Mouse (Mus musculus): ENCODE results near the gene Napa. TPM values are rescaled to one million over a fixed set of nuclear protein-coding genes. Genes with fewer than 3 reads are reported as not detected.

The Napa gene
- 186 and 216 TPM in 2 replicates for polyA plus RNA-seq (2016; fragmentation: Nextera tagmentation; extraction: Ambion mirVana)

DNA sequence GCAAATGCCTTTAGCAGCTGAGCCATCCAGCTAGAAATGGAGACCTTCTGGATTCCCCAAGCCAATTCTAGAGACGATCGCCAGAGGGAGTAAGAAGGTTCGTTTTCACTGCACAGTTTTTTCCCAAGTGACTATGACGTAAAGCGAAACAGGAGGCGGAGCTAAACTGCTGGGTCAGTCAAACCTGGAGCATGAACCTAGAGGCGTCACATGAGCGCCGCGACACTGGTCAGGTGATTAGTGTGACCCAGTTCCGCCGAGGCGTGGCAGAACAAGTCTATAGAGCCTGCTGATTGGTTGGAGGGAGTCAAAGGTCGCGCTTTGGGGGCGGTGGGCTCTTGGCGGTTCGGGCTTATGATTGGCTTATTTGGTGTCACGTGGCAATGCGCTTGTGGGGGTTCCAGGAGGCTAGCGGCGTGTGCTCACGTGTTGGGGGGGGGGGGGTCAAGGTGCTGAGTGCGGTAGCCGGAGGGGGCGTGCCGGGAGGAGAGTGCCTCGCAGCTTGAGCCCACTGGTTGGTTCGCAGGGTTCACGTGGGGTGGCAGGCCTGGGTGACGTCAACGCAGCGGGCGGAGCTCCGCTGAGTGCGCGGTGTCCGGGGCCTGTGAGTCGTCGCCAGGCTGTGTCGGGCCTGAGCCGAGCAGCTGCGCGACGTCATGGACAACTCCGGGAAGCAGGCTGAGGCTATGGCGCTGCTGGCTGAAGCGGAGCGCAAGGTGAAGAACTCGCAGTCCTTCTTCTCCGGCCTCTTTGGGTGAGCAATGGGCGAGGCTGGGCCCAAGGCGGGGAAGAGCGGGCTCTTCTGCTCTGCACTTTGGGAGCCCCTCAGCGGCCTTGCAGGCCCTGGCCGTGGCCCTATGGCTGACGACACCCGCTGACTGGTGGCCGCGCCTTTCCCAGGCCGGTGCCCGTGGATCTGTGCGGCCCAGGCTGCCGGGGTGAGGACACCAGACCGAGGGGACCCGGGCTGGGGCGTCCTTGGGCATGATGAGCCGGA is at the start of gene Napa:
Gene Napa, plus strand, starts transcription at position 438 of the 997 bp plus-strand sequence.
- ATAC-seq (ENCODE audit: low FRiP score, low read depth), result peak; percentile 98
- Histone ChIP-seq H3K4me1 (peaks cover 29% of the 10 kb centered on the region), H3K27me3 (replicated peaks) (no peaks in the 10 kb centered on the region), H3K4me3 (peak within 1 kb of the TSS; percentile 92), H3K27ac (peak within 1 kb of the TSS; percentile 79), H3K4me2 (replicated peaks) (peak within 1 kb of the TSS; percentile 98), H3K9ac (peak within 1 kb of the TSS; percentile 97), H3K36me3 (peaks cover 9% of the 10 kb centered on the region), H3K9me3 (no peaks in the 10 kb centered on the region)
- under 1% methylated on average over 68 of the region's 68 CpGs for WGBS

- no peak for ATAC-seq (ENCODE audit: low FRiP score, low read depth)
- H3K4me1 ChIP-seq, result peaks cover 40% of the 10 kb centered on the region
Observed at GRCm38 (mm10) chr7:16048675-16049575, 49.3 kb upstream of the Napa start.

DNA sequence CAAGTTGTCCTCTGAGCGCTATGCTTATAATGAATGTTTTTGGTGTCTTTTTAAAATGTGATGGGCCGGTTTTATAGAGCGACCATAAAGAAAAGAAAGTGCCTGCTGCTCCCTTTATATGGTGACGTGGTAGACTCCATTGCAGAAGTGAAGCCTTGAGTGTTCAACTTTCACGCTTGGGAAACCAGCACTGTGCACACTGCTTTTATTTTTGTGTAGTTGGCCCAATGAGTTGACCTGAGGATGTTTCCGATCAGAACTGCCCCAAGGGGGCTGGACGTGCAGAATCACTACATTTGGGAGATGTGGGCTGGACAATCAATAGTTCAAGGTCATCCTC is 48.7 kb upstream of the Napa start:
- Histone ChIP-seq H3K27ac (no peak overlapping the region), H3K9ac (peak overlapping the region; percentile 74), H3K4me3 (peak overlapping the region; percentile 91), H3K27me3 (replicated peaks) (no peaks in the 10 kb centered on the region), H3K36me3 (no peaks in the 10 kb centered on the region), H3K9me3 (no peaks in the 10 kb centered on the region), H3K4me1 (peaks cover 33% of the 10 kb centered on the region), H3K4me2 (replicated peaks) (peak overlapping the region; percentile 79)
- 79% methylated on average over 7 of the region's 7 CpGs for WGBS
- no peak for ATAC-seq (ENCODE audit: low FRiP score, low read depth)

More at GRCm38 (mm10) chr7:16048675-16049575, 49.3 kb upstream of the Napa start:
- Histone ChIP-seq H3K27ac (0 out of 2 replicates have a peak overlapping the region, but pooled peaks have one; percentile 11), H3K4me2 (replicated peaks) (peak overlapping the region; percentile 79), H3K27me3 (replicated peaks) (no peaks in the 10 kb centered on the region), H3K9me3 (no peaks in the 10 kb centered on the region), H3K9ac (peak overlapping the region; percentile 74), H3K4me3 (peak overlapping the region; percentile 91), H3K36me3 (no peaks in the 10 kb centered on the region)
- 8% methylated on average over 36 of the region's 36 CpGs for WGBS

DNA sequence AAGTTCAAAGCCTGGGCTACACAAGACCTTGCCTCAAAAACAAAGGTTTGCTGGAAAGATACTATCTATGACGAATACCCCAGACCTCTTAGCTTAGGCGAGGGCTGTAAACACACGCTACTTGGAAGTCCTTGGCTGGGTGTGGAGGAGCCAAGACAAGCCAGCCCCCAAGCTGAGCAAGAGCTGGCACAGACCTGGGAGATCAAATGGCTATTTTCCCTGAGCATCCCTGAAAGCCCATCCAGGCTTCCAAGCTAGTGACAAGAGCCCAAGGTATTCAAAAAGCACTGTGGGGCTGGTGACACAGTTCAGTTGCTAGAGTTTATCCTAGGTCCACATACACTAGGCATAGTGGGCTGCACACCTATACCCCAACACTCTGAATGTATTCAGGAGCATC is 47.7 kb upstream of the Napa start:
- H3K9ac ChIP-seq, result no peak overlapping the region
- no peak for ATAC-seq (ENCODE audit: low FRiP score, low read depth)
- H3K4me3 ChIP-seq, result no peak overlapping the region
- H3K4me1 ChIP-seq, result peaks cover 23% of the 10 kb centered on the region
- H3K27me3 ChIP-seq (replicated peaks), result no peaks in the 10 kb centered on the region
- H3K4me2 ChIP-seq (replicated peaks), result 0 out of 2 replicates have a peak overlapping the region, but pooled peaks have one; percentile 79
- no peaks in the 10 kb centered on the region for H3K9me3 ChIP-seq
- 89% methylated on average over 3 of the region's 3 CpGs for WGBS
- H3K36me3 ChIP-seq, result no peaks in the 10 kb centered on the region
- H3K27ac ChIP-seq, result no peak overlapping the region

DNA sequence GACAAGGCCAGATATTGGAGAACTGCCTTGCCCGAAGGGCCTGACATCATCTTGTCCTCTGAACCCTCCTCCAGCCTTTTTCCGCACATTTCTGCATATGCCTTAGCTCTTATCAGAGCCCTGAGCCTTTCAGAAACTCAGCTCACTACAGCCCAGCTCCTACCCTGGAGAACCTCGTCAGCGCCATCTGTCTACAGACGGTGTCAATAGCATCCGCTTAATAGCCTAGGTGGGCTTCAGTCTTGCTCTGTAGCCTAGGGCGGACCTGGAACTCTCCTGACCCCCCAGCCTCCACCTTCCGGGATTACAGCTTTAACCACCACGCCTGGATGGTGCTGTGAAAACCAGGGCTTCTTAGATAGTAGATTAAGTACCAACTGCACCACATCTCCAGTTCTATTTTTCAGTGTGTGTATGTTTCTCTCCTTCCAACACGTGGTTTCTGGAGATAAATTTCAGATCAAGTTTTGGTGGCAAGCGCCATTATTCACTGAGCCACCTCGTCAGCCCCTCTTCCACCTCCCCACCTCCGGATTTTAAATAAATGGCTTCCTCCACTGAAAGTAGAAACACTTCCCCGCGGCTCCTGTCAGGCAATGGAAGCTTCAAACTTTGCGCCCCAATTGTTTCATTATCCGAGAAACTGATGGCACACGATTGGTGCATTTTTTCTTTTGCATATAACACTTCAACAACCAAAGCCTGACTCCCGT is 46.2 kb upstream of the Napa start:
- peak overlapping the region; percentile 47; the same call in 1 of the 2 replicates for H3K27ac ChIP-seq
- ATAC-seq (ENCODE audit: low FRiP score, low read depth), result no peak; the same call in 1 of the 2 replicates
- H3K9me3 ChIP-seq, result no peaks in the 10 kb centered on the region
- no peaks in the 10 kb centered on the region for H3K36me3 ChIP-seq
- peak overlapping the region; percentile 66 for H3K4me2 ChIP-seq (replicated peaks)
- peak overlapping the region; percentile 44 for H3K4me3 ChIP-seq
- 7% methylated on average over 19 of the region's 19 CpGs for WGBS
- H3K27me3 ChIP-seq (replicated peaks), result no peaks in the 10 kb centered on the region
- H3K9ac ChIP-seq, result peak overlapping the region; percentile 53
- peaks cover 18% of the 10 kb centered on the region for H3K4me1 ChIP-seq

- Histone ChIP-seq H3K9ac (peak overlapping the region; percentile 53), H3K9me3 (no peaks in the 10 kb centered on the region), H3K36me3 (no peaks in the 10 kb centered on the region), H3K4me1 (peaks cover 18% of the 10 kb centered on the region), H3K27ac (peak overlapping the region; percentile 47; the same call in 1 of the 2 replicates), H3K4me3 (peak overlapping the region; percentile 44), H3K27me3 (replicated peaks) (no peaks in the 10 kb centered on the region), H3K4me2 (replicated peaks) (peak overlapping the region; percentile 66)
- under 1% methylated on average over 24 of the region's 24 CpGs for WGBS
- ATAC-seq (ENCODE audit: low FRiP score, low read depth), result peak; percentile 80
Observed at GRCm38 (mm10) chr7:16052684-16053083, 45.6 kb upstream of the Napa start.

DNA sequence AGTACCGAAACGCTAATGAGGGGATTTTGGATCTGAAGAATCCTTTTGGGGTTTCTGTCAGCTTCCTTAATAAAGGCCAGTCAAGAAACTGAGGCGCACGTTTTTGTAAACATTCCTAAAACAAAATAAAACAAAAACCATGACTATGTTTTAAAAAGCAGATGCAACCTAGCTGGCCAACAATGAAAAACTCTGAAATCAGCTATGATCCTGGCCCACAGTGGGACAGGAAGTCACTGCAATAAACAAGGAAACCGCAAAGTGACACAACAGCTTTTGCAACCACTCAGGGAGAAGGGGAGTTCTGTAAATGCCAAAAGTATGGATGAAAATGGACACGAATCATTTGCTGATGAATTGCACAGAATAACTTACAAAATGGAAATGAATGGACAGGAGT is 45.2 kb upstream of the Napa start:
- H3K9me3 ChIP-seq, result no peaks in the 10 kb centered on the region
- H3K27ac ChIP-seq, result no peak overlapping the region
- no peaks in the 10 kb centered on the region for H3K27me3 ChIP-seq (replicated peaks)
- H3K9ac ChIP-seq, result no peak overlapping the region
- no peaks in the 10 kb centered on the region for H3K36me3 ChIP-seq
- no peak overlapping the region for H3K4me3 ChIP-seq
- ATAC-seq (ENCODE audit: low FRiP score, low read depth), result no peak
- WGBS, result 18% methylated on average over 6 of the region's 6 CpGs
- peak overlapping the region; percentile 66 for H3K4me2 ChIP-seq (replicated peaks)
- peaks cover 18% of the 10 kb centered on the region for H3K4me1 ChIP-seq

DNA sequence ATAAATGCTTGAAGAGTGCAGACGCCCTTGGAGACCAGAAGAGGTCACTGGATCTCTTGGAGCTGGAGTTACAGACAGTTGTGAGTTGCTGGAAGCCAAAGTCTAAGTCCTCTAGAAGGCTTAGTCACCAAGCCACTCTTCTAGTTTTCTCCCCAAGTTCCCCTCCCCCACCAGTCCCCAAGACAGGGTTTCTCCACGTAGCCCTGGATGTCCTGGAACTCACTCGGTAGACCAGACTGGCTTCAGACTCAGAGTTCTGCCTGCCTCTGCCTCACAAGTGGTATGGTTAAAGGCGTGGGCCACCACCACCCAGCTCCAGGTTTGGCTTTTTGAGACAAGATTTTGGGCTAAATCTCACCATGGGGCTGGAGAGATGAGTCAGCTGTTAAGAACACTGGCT is 43.3 kb upstream of the Napa start:
- 55% methylated on average over 4 of the region's 4 CpGs for WGBS

GRCm38 (mm10) chr7:16055665-16056064 is 42.6 kb upstream of the Napa start:
- Histone ChIP-seq H3K4me2 (replicated peaks) (no peak overlapping the region), H3K36me3 (no peaks in the 10 kb centered on the region), H3K27me3 (replicated peaks) (0 out of 2 replicates have a peak, but pooled peaks cover 5% of the 10 kb centered on the region), H3K9ac (no peak overlapping the region), H3K4me3 (no peak overlapping the region), H3K9me3 (no peaks in the 10 kb centered on the region), H3K4me1 (peaks cover 7% of the 10 kb centered on the region), H3K27ac (no peak overlapping the region)
- ATAC-seq (ENCODE audit: low FRiP score, low read depth), result no peak
- 82% methylated on average over 6 of the region's 6 CpGs for WGBS

More for the DNA sequence above, 43.3 kb upstream of the Napa start:
- Histone ChIP-seq H3K4me1 (peaks cover 8% of the 10 kb centered on the region), H3K36me3 (no peaks in the 10 kb centered on the region), H3K27me3 (replicated peaks) (no peaks in the 10 kb centered on the region), H3K4me2 (replicated peaks) (no peak overlapping the region), H3K4me3 (no peak overlapping the region), H3K27ac (no peak overlapping the region), H3K9me3 (no peaks in the 10 kb centered on the region), H3K9ac (no peak overlapping the region)
- no peak for ATAC-seq (ENCODE audit: low FRiP score, low read depth)

DNA sequence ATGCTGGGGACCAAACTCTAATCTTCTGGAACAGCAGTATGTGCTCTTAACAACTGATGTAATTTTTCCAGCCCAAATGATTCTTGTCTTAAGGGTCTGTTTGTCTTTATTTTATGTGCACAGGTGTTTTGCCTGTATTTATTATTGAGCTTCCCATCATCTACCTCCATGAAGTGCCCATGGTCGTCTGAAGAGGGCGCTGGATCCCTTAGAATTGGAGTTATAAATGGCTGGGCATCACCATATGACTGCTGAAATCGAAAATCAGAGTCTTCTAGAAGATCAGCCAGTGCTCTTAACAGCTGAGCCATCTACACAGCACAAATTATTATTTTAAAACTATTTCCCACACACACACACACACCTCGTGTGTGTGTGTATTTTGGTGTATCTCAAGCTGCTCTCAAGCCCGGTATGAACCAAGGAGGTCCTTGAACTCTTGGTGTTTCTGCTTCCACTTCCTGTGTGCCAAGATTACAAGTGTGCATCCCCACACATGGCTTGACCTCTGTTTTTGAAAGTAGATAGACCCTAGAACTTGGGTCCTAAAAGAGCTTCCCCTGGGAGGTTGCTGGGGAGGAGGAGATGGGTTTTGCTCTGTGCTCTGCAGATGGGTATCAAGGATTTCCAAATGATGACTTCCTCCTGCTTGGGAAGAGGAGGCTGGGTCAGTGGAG is 41.7 kb upstream of the Napa start:
- no peak overlapping the region for H3K27ac ChIP-seq
- H3K4me3 ChIP-seq, result no peak overlapping the region
- 0 out of 2 replicates have a peak, but pooled peaks cover 7% of the 10 kb centered on the region for H3K9me3 ChIP-seq
- H3K4me1 ChIP-seq, result peaks cover 7% of the 10 kb centered on the region
- 35% methylated on average over 5 of the region's 5 CpGs for WGBS
- H3K4me2 ChIP-seq (replicated peaks), result no peak overlapping the region
- ATAC-seq (ENCODE audit: low FRiP score, low read depth), result no peak
- H3K9ac ChIP-seq, result no peak overlapping the region
- no peaks in the 10 kb centered on the region for H3K36me3 ChIP-seq
- peaks cover 15% of the 10 kb centered on the region for H3K27me3 ChIP-seq (replicated peaks)

- no peak overlapping the region for H3K27ac ChIP-seq
- H3K36me3 ChIP-seq, result no peaks in the 10 kb centered on the region
- peaks cover 11% of the 10 kb centered on the region; the same call in 1 of the 2 replicates for H3K9me3 ChIP-seq
- H3K9ac ChIP-seq, result no peak overlapping the region
- ATAC-seq (ENCODE audit: low FRiP score, low read depth), result no peak
- H3K4me3 ChIP-seq, result no peak overlapping the region
- H3K27me3 ChIP-seq (replicated peaks), result peaks cover 20% of the 10 kb centered on the region
- no peak overlapping the region for H3K4me2 ChIP-seq (replicated peaks)
- WGBS, result 75% methylated on average over 2 of the region's 2 CpGs
- peaks cover 3% of the 10 kb centered on the region for H3K4me1 ChIP-seq
Observed at GRCm38 (mm10) chr7:16057136-16057534, 41.1 kb upstream of the Napa start.

All from neural tube, embryonic 12.5 days (tissue).